Mouse (Mus musculus): ENCODE measurements at regions not wholly inside any gene's neighbourhood (a gene's known extent, or its start where the extent isn't known, plus 50 kb on each side); places are given as distances from the start of the nearest gene placed in this dataset.

DNA sequence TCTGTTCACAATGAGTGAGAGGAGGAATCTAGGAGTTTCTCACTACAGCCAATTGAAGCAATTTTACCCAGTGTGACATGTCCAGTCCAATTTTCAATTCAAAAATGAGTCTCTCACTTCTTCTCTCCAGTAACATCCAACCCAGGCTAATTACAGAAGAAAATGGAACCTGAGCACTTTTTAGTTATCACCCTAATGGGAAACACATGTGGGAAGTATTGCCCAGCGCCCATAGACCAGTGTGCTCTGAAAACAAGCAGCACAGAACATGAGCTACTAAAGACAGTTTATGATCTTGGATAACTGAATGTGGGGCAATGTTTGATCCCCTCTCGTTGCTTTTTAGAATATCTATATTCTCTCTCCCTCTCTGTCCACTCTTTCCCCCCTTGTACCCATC lies 70.5 kb upstream of the Efemp1 start:
- DNase-seq: no peak

- no peak for DNase-seq
Observed at GRCm38 (mm10) chr11:28770831-28771230, 82.2 kb upstream of the Efemp1 start.

- DNase-seq: no peak
Observed at GRCm38 (mm10) chr11:28760751-28761150, 92.3 kb upstream of the Efemp1 start.

- DNase-seq: peak; percentile 44
Observed at GRCm38 (mm10) chr11:28734941-28735597, 117.9 kb upstream of the Efemp1 start.

DNA sequence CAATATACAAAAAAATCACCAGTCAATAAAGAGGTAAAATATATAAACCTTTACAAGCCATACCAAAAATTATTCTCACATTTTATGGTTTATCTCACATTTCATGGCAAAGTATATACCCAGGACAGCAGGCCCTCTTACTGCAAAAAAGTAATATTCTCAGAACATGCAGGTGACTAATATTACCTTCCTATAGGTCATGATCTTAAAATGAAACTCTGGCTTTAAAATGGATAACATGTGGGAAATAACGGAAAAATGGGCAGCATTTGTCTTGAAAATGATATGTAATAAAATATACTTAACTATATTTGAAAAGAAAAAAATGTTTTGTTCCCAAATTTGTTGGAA lies 118.4 kb upstream of the Efemp1 start:
- DNase-seq: no peak

DNA sequence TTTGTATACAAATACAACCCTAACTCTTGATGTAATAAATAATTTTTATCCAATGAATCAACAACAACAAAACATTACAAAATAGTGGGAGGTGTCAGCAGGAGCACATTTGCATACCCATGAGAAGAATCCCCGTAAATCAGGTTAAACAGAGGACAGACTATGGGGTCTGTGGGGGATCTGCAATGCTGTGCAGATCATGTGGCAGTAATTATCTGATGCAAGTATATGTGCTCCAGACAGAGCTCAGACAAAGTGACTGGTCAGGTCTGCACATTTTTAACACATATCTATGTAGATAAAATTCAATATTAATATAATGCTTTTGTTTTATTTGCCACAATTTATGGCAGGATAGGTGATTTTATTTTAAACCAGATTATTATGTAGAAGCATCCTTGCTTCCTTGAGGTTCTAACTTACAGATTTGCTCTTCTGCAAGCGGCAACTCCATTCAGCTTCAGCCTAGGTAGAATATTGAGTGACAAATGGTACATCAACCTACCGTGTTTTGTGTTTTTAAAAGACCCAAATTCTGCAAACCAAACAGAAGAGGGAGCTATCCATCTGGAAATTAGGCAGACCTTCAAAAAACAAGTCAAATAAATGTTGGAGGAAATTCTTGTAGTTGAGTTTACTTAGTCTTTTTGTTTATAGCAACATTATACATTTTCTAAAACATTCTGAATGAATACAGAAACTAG lies 119.0 kb upstream of the Efemp1 start:
- no peak for DNase-seq

- DNase-seq: no peak
Observed at GRCm38 (mm10) chr11:28730140-28730539, 122.9 kb upstream of the Efemp1 start.

DNA sequence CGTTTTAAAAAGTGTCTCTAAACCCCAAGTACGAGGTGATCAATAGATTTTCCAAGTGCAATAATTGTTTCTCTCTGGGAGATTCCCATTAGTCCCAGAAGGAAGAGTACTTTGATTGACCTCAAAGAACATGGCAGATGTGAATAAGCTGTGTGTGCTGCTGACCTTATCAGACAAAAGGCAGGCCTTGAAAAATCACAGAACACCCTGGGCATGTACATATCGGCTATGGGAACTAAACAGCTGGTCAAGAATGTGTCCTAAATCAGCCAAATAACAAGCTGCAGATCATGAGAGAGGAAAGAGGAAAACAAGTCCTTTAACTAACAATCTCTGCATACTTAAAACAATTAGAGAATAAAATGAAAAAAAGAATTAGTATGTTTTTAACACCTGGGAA lies 125.4 kb upstream of the Ccdc85a start:
- DNase-seq: no peak

GRCm38 (mm10) chr11:28708431-28708830 lies 124.3 kb upstream of the Ccdc85a start:
- DNase-seq: no peak

GRCm38 (mm10) chr11:28702384-28702783 lies 118.3 kb upstream of the Ccdc85a start:
- no peak for DNase-seq

DNA sequence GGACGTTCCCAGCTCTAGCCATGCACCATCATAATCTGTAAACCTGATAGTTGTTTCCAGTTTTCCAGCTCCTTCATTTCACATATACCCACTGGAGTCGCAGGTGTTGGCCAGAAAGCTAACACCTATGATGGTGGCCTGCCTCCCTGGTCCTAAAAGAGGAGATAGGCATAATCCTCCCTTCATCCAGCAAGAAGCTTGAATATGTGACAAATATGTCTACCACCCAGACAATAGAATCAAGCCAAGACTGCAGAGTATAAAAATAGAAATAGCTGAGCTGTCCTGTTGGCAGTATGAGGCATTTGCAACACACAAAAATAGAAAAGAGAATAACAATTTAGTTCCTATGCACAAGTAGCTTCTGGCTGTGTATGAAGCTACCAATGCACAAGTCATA lies 117.3 kb upstream of the Ccdc85a start:
- DNase-seq: no peak

DNA sequence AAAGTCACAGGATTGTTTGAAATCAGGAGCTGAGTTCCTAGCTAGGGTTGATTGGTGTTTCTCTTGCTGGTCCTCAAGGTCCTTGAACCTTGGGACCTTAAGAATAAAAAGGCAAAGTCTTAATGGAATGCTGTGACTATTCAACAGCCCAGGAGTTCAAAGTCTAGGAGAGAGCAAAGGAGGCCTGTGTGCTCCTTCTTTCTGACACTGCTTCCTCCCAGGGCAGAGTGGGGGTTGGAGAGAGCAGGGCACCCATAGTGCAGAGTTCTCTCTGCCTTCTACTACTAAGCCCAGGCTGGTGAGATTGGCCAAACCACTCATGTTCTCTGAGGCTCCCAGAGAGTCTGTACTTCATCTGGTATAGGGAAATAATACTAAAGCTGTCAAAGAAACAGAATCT lies 115.6 kb upstream of the Ccdc85a start:
- DNase-seq: peak; percentile 73

GRCm38 (mm10) chr11:28697644-28698480 lies 113.7 kb upstream of the Ccdc85a start:
- DNase-seq: no peak

GRCm38 (mm10) chr11:28695031-28695430 lies 110.9 kb upstream of the Ccdc85a start:
- no peak for DNase-seq

DNA sequence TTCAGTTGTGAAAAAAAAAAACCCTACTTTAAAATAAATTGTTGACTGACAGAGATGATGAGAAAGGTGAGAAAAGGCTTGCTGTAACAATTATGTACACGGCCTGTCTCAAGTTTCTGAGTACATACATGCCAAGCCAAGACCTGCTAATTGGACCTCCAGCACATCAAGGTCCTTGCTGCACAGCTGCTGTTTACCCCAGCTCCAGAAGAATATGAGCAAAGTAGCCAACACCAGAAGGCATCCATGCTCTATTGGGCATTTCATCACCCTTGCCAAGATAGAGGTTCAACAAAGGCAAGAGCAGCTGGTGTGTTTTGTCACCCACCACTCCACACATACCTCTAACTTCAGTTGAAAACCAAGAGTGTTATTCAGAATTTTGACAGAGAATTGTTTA lies 109.2 kb upstream of the Ccdc85a start:
- no peak for DNase-seq

- peak; percentile 6 for DNase-seq
Observed at GRCm38 (mm10) chr11:28692263-28693194, 108.4 kb upstream of the Ccdc85a start.

DNA sequence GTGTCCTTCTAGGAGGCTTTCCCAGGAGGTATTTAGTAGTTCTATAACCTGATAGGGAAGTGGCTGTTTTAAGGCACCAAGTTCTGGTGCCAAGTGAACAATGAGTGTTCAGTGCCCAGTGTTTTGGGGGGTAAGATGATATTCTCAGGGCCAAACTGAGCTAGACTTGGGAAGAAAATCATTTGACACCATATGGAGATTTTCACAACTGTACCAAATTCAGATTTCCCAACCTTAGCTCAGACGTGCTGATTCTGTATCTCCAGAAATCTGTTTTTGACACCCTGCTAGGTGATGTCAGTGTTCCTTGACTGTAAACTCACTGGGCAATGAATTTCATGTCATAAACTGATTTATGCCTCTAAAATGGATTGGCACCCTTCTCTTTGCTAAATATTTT lies 104.3 kb upstream of the Ccdc85a start:
- DNase-seq: no peak

DNA sequence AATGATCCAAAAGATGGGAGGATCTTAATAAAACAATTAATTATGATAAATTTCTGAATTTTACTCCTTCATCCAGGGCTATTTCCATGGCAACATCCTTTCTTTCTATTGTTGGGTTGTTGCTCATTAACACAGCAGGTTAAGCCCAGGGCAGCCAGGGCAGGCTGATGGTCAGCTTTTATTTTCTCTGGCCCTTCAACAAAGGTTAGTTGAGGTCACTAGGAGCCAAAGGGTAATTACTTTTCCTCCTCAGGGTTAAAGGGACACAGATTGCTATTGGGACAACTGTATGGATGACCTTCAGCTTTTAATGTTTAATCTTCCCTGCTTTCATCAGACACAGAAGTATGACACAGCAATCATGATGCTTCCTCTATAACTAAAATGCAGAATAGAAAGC lies 101.3 kb upstream of the Ccdc85a start:
- DNase-seq: peak; percentile 25

GRCm38 (mm10) chr11:28681311-28681710 lies 97.2 kb upstream of the Ccdc85a start:
- DNase-seq: no peak

DNA sequence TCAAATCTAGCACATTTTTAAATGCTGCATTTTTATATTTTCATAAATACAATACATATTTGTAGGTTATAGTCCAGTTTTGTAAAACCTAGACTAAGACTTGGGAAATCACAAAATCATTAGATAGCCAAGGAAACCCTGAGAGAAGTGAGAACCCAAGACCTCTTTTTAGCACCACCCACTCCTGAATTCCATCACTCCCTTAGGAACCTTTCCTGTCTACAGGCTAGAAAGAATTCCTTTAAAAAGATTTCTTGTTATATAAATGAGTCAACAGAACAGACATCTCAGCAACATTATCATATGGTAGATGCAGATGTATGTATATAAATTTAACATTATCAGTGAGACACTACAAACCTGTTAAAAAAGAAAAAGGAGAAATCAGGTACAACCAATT lies 86.6 kb upstream of the Ccdc85a start:
- no peak for DNase-seq

GRCm38 (mm10) chr11:28669359-28669758 lies 85.2 kb upstream of the Ccdc85a start:
- DNase-seq: no peak

DNA sequence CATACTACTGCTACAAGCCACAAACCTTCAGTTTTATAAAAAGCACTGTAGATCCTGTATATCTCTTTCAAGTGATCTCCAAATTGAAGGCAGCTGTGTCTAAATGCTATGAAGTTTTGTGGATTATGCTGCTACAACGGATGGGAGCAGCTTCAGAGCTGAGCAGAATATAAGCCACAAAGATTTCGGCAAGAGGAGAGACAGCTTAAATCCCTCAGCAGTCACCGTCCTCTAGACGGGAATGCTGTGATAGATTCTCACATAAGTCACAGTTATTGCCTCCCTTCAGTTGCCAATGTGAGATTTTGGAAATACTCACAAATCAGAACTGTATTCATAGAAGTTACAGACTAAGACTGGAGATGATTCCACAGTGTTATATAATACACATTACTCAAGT lies 76.3 kb upstream of the Ccdc85a start:
- DNase-seq: no peak

Data from kidney, adult 9 months (tissue).